Mouse (Mus musculus) heart, postnatal 25 days (tissue): ENCODE results near the gene Abhd15. TPM values are rescaled to one million over a fixed set of nuclear protein-coding genes. Genes with fewer than 3 reads are reported as not detected.

ENCODE experiments used
- DNase-seq: peaks from one replicate; pipeline ENCODE4 v3.0.0; 2022; ENCODE audit warnings: low spot score
- intact Hi-C: fragments of 180-260 bp; cut with DNase I; formaldehyde crosslinking; loops from one replicate; pipeline ENCODE4 v1.15.1; 2025
- total RNA-seq, 2 experiments: library from RNA; stranded (reverse); gene quantifications; 2 replicates each; pipeline ENCODE4 v1.2.3; 2021

The Abhd15 gene
- 1 to 10 TPM; 1.9 to 2.0 TPM for total RNA-seq

DNA sequence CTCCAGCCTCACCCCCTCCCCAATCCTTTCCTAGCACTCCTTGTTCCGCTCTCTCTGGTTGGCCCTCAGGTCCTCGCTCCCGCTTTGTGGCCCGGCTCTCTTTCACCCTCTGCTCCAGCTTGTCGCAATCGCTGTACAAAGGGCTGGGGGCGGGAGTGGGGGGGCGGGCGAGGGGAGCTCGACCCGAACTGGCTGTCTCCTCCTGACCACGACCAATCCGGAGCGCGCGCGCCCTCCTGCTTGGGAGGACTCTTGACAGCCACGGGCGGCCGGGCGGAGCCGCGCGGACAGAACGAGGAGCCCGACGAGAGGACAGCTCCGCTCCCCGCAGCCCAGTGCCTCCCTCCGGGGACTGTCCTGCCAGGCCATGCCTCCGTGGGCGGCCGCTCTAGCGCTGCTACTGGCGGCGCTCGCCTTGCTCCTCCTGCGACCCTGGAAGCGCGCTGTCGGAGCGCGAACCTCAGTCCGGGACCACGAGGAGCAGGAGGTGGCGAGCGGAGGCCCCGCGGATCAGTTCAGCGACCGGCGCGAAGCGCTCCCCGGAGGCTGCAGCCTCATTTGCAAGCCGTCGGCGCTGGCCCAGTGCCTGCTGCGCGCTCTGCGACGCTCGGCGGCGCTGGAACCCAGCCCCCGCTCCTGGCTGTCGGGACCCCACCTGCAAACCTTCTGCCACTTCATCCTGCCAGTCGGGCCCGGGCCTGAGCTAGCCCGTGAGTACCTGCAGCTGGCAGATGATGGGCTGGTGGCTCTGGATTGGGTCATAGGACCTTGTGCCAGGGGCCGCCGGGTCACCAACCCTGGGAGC, at the start of gene Abhd15:
TSS of gene Abhd15 (plus strand) at position 290 of the 805 bp plus-strand sequence.
- intact Hi-C loops, result loop anchor here (10.0 kb wide), 1 partner anchor 90 kb away; the partner anchor contains the start of gene Taok1
- peak; percentile 80 for DNase-seq

DNA sequence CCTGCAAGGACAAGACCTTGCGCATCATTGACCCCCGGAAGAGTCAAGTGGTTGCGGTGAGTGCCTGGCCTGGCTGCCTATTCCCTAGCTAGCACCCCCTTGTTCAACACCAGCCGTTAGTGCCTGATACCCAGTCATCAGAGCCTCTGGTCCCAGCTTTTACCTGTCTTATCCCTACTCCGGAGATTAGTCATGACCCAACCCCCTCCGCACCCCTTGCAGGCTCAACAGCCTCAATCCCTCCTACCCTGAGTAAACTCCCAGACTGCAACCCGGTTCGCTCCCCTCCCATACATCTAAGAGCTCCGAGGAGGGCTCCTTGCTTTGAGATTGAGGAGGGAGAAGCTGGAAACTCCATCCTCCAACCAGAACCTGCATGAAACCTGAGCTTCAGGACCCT, 48.4 kb upstream of the Abhd15 start:
- DNase-seq, result no peak
- intact Hi-C loops, result loop anchor here (2.0 to 5.0 kb wide), 2 partner anchors 22 to 364 kb away; partner anchors contain the start of gene Ankrd13b

- intact Hi-C loops, result loop anchor here (2.0 to 5.0 kb wide), 2 partner anchors 22 to 365 kb away; partner anchors contain the start of gene Ankrd13b
- peak; percentile 58 for DNase-seq
Measured at GRCm38 (mm10) chr11:77467157-77467556, 47.8 kb upstream of the Abhd15 start.

DNA sequence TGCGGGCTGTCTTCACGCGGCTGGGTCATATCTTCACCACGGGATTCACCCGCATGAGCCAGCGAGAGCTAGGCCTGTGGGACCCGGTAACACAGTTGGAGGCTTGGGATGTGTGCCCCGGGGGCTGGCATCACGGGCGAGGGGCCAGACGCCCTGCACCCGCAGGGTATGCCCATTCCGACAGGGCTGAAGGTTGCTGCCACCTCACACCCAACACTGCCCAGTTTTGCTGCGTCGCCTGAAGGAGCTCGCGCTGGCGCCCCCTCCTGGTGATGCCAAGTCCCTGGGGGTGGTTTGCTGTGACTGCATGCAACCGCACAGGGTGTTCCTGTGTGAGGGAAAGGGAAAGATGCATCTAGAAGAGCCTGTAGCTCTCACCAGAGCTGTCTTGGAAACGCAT, 47.1 kb upstream of the Abhd15 start:
- intact Hi-C loops, result loop anchor here (1.0 to 5.0 kb wide), 3 partner anchors 21 to 365 kb away; partner anchors contain the start of gene Ankrd13b
- DNase-seq, result peak; percentile 62

DNA sequence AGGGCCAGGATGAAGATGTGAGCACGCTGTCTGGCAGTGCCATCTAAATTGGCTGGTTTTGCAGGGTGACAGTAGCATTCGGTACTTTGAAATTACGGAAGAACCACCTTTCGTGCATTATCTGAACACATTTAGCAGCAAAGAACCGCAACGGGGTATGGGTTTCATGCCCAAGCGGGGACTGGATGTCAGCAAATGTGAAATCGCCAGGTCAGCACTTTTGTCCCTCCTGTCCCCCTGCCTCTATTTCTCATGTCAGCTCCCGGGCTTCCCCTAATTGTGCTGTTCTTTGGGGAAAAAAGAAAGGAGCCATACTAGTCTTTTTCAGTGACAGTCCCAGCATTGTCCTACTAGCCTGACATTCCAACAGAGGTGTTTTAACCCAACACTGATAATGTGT, 46.5 kb upstream of the Abhd15 start:
- no peak for DNase-seq
- intact Hi-C loops, result loop anchor here (1.0 to 5.0 kb wide), 2 partner anchors 150 to 366 kb away; no protein-coding TSS in a partner anchor

DNA sequence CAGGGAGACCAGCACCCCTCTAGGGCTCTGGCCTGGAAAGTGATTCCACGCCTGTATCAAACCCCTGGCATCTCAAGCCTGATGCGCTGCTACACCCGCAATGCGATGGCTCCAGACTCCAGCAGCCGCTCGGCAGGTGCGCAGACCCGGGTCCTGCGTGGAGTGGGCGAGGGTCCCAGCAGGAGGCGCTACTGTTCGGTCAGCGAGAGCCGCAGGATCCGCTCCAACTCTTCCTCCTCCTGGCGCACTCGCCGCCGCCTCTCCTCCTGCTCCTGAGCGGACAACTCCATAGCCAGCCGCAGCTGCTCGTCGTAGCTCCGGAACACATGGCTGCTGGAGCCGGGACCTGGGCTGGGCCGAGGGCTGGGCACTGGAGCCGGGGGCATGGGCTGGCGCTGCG, 43.5 kb upstream of the Abhd15 start:
- intact Hi-C loops, result no loop called here
- DNase-seq, result no peak

DNA sequence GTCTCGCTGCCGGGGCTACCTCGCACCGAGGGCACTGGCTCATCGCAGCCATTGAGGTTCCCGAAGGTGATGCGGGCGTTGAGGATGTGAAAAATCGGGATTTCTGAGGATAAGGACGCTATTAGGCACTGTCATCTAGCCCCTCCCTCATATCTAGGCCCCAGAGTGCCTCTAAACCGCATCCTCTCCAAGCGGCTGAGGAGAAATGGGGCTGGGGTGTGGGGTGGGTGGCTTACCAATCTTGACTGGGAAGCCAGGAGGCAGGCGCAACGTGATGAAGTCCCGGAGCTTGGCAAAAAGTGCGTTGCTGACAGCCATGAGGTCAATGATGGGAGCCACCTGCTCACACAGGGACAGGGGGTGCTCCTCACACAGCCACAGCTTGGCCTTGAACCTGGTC, 42.1 kb upstream of the Abhd15 start:
- no peak for DNase-seq
- intact Hi-C loops, result no loop called here

GRCm38 (mm10) chr11:77476216-77476615, 38.7 kb upstream of the Abhd15 start:
- no peak for DNase-seq
- intact Hi-C loops, result no loop called here

DNA sequence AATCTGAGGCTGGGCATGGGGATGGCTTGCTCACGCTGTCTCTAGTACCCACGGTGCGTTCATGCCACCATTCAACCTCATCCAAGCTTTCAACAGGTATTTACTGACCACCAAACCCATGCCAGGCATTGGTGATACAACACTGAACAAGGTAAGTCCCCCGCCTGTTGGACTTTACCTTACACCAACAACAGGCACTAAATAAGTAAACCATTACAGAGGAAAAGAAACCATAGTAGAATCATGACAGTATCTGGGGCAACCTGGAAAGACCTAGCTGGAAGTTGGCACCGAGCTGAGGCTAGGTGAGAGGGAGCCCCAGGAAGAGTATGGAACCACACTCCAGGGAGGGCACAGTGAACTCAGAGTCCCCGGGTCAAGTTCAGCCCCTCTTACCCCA, 38.0 kb upstream of the Abhd15 start:
- no peak for DNase-seq
- intact Hi-C loops, result no loop called here

- DNase-seq, result no peak
- intact Hi-C loops, result no loop called here
Measured at GRCm38 (mm10) chr11:77483043-77483442, 31.9 kb upstream of the Abhd15 start.

GRCm38 (mm10) chr11:77483510-77484255, 31.2 kb upstream of the Abhd15 start:
- intact Hi-C loops, result no loop called here
- DNase-seq, result no peak

DNA sequence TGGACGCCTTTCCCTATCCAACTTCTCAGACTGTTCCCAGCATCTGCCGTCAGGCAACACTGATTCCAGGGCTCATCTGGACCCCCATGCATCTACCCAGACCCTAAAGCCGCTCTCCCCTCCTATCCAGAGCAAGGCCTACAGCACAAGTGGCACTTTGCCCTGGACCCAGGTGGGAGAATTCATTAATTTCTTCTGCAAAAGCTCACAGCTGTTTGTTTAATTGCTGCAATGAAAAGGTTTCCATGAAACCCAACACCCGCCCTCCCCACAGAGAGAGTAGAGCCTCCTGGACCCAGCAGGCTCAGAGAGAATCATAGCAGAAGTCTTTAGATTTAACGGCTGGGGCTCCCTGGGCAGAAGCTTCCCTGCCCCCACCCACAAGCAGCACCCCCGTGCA, 29.7 kb upstream of the Abhd15 start:
- intact Hi-C loops, result no loop called here
- no peak for DNase-seq

GRCm38 (mm10) chr11:77486798-77487197, 28.1 kb upstream of the Abhd15 start:
- no peak for DNase-seq
- intact Hi-C loops, result no loop called here

GRCm38 (mm10) chr11:77488771-77489581, 25.9 kb upstream of the Abhd15 start:
- intact Hi-C loops, result loop anchor here (2.0 kb wide), 1 partner anchor 22 kb away; no protein-coding TSS in a partner anchor
- DNase-seq, result no peak

- peak; percentile 49 for DNase-seq
- intact Hi-C loops, result loop anchor here (2.0 kb wide), 1 partner anchor 23 kb away; no protein-coding TSS in a partner anchor
Measured at GRCm38 (mm10) chr11:77489591-77490235, 25.2 kb upstream of the Abhd15 start, which contains the start of gene Ankrd13b. Ankrd13b (minus strand) TSS chr11:77489678.

DNA sequence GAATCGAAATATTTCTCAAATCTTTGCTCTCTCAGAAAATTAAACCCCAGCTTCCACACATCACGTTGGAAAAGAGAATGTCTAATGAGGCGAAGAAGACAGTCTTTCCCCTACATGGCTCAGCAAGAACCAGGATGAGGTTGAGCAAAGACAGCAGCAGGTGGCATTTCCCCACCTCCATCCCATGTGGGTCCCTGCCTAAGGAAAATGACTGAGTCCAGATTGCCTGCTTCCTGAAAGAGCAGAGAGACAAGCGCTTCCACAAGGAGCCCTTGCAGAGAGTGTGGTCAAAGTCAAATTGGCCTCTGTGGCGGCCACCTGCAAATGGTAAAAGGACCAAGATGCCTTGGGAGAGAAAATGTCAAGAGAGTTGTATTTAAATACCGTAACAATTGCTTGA, 24.5 kb upstream of the Abhd15 start:
- intact Hi-C loops, result no loop called here
- DNase-seq, result no peak

GRCm38 (mm10) chr11:77491123-77491501, 23.8 kb upstream of the Abhd15 start:
- intact Hi-C loops, result loop anchor here (1.0 kb wide), 1 partner anchor 10 kb away; no protein-coding TSS in a partner anchor

DNA sequence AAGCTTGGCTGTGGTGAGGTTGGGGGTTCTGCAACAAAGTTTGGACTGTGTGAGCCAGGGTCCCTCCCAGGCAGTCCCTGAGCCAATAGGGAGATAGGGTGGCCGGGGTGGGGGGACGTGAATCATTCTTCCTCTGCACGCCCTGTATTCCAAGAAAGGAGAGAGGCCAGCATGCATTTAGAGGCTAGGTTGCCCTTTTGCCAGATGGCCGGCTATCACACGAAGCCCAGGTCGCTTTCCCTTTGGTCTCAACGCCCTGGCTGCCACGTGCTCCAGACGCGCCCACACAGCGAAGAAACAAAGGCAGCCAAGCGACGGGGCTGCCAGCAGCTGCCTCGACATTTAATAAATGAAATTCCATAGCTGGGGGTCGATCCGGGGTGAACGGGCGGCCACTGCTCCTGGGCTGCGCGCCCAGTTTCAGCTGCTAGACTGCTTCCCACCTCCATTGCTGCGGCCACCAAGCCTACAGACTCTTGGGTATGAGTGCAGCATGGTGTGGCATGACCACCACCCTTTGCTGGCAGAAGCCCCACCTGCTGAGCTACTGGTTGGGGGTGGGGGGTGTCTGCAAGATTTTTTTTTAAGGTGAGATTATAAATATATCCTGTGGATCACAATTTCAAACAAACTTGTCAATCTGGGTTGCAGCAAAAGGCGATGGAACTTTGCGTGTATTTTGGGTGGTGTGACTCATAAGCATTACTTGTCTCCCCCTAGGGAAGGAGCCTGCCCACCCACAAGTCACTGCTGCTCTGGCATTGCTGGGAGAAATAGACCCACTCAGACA, 23.2 kb upstream of the Abhd15 start:
- DNase-seq, result peak; percentile 71
- intact Hi-C loops, result loop anchor here (1.0 kb wide), 1 partner anchor 10 kb away; no protein-coding TSS in a partner anchor

More at GRCm38 (mm10) chr11:77491123-77491501, 23.8 kb upstream of the Abhd15 start:
- peak; percentile 79 for DNase-seq
